Mouse (Mus musculus) liver, adult 2 months (tissue): ENCODE data around the gene Plpp6. TPM values are rescaled to one million over a fixed set of nuclear protein-coding genes. Genes with fewer than 3 reads are reported as not detected.

Experiments used
- DNase-seq: peaks from one replicate; pipeline ENCODE4 v3.0.0-alpha.2; 2011; ENCODE audit warnings: low read depth, low spot score; ENCODE audit errors: extremely low read depth
- H3K27ac ChIP-seq: fragments of 200-500 bp; replicated peaks from 2 replicates; pipeline ENCODE4 v1.5.1; 2012; ENCODE audit warnings: low read depth, mild to moderate bottlenecking, control low read depth, inconsistent platforms, low read length; ENCODE audit not compliant: insufficient read depth
- H3K27me3 ChIP-seq: fragments of 200-500 bp; 2 replicates; pipeline ENCODE4 v1.6.1; 2012; ENCODE audit warnings: mild to moderate bottlenecking, moderate library complexity, low read length, inconsistent platforms; ENCODE audit not compliant: control insufficient read depth, insufficient read depth
- H3K36me3 ChIP-seq: fragments of 200-500 bp; 2 replicates; pipeline ENCODE4 v1.6.1; 2012; ENCODE audit warnings: low read length, inconsistent platforms; ENCODE audit not compliant: control insufficient read depth, insufficient read depth
- H3K4me1 ChIP-seq: fragments of 200-500 bp; 2 replicates; pipeline ENCODE4 v1.6.1; 2011; ENCODE audit warnings: low read length; ENCODE audit not compliant: control insufficient read depth, insufficient read depth
- H3K4me3 ChIP-seq: fragments of 200-500 bp; 2 replicates; pipeline ENCODE4 v1.5.1; 2011; ENCODE audit warnings: low read depth, mild to moderate bottlenecking, control low read depth, low read length, moderate library complexity; ENCODE audit not compliant: insufficient read depth
- H3K79me2 ChIP-seq: fragments of 200-500 bp; 2 replicates; pipeline ENCODE4 v1.6.1; 2012; ENCODE audit warnings: inconsistent platforms, mild to moderate bottlenecking, low read length, moderate library complexity; ENCODE audit not compliant: control insufficient read depth, insufficient read depth
- H3K9ac ChIP-seq: fragments of 200-500 bp; 2 replicates; pipeline ENCODE4 v1.6.1; 2012; ENCODE audit warnings: low read depth, mild to moderate bottlenecking, control low read depth, inconsistent platforms, low read length
- CTCF ChIP-seq: fragments of 200-500 bp; IDR thresholded peaks from 2 replicates; pipeline ENCODE4 v1.5.1; 2011; ENCODE audit warnings: low read depth, low read length, control low read depth
- POLR2A ChIP-seq: fragments of 200-500 bp; IDR thresholded peaks from 2 replicates; pipeline ENCODE4 v1.6.1; 2011; ENCODE audit warnings: low read length, control low read depth; ENCODE audit not compliant: insufficient read depth; ENCODE audit errors: extremely low read depth
- WGBS: fragments of 180-500 bp; shearing (Covaris S2); methylation state at CpG from one replicate; pipeline ENCODE4 v1.1.7; 2018; 5-methylcytosine and 5-hydroxymethylcytosine counted together
- polyA plus RNA-seq: library from polyadenylated mRNA; depleted of rRNA; stranded (reverse); fragments of >200 nt; gene quantifications from 2 replicates; pipeline ENCODE4 v1.2.3, GENCODE M21; 2012; rRNA removed
- total RNA-seq: library from RNA; depleted of rRNA; stranded (reverse); fragments of >200 nt; gene quantifications from 2 replicates; pipeline ENCODE4 v1.2.3, GENCODE M21; 2014; rRNA removed

Gene Plpp6
- total RNA-seq = 6.9 and 7.2 TPM in 2 replicates
- 8.3 and 9.4 TPM in 2 replicates for polyA plus RNA-seq

- under 1% methylated on average over 73 of the region's 73 CpGs for WGBS
- no peaks in the 10 kb centered on the region for H3K27me3 ChIP-seq
- TF ChIP-seq CTCF (peak; percentile 69), POLR2A (peak; percentile 47; the same call in 1 of the 2 replicates)
- H3K36me3 ChIP-seq = no peaks in the 10 kb centered on the region
- peak within 1 kb of the TSS; percentile 87 for H3K9ac ChIP-seq
- peak within 1 kb of the TSS; percentile 80 for H3K4me3 ChIP-seq
- H3K4me1 ChIP-seq = peaks cover 9% of the 10 kb centered on the region; the same call in 1 of the 2 replicates
- H3K27ac ChIP-seq = peak within 1 kb of the TSS; percentile 47
- 0 out of 2 replicates have a peak, but pooled peaks cover 4% of the 10 kb centered on the region for H3K79me2 ChIP-seq
- DNase-seq = peak; percentile 66
Measured at GRCm38 (mm10) chr19:28963842-28964551, at the start of gene Plpp6. TSS of gene Plpp6 (plus strand) at chr19:28963953.

GRCm38 (mm10) chr19:28914598-28914997 lies 49.2 kb upstream of the Plpp6 start:
- no peak overlapping the region for H3K4me3 ChIP-seq
- H3K27me3 ChIP-seq = no peaks in the 10 kb centered on the region
- DNase-seq = no peak
- no peak overlapping the region for H3K9ac ChIP-seq
- no peak overlapping the region for H3K27ac ChIP-seq
- peaks cover 13% of the 10 kb centered on the region for H3K4me1 ChIP-seq
- no peaks in the 10 kb centered on the region for H3K79me2 ChIP-seq
- H3K36me3 ChIP-seq = no peaks in the 10 kb centered on the region
- WGBS = 83% methylated on average over 6 of the region's 6 CpGs
- no peak for TF ChIP-seq POLR2A
- TF ChIP-seq CTCF = no peak

- H3K36me3 ChIP-seq = no peaks in the 10 kb centered on the region
- 36% methylated on average over 2 of the region's 2 CpGs for WGBS
- no peaks in the 10 kb centered on the region for H3K79me2 ChIP-seq
- TF ChIP-seq CTCF = no peak
- TF ChIP-seq POLR2A = no peak
- H3K4me3 ChIP-seq = no peak overlapping the region
- H3K27ac ChIP-seq = no peak overlapping the region
- H3K27me3 ChIP-seq = no peaks in the 10 kb centered on the region
- DNase-seq = peak; percentile 49
- no peak overlapping the region for H3K9ac ChIP-seq
- peaks cover 13% of the 10 kb centered on the region for H3K4me1 ChIP-seq
Measured at GRCm38 (mm10) chr19:28915602-28916250, 48.0 kb upstream of the Plpp6 start.

- peak; percentile 84 for DNase-seq
- 19% methylated on average over 4 of the region's 4 CpGs for WGBS
- Histone ChIP-seq H3K27ac (no peak overlapping the region), H3K79me2 (no peaks in the 10 kb centered on the region), H3K4me1 (peaks cover 13% of the 10 kb centered on the region), H3K4me3 (no peak overlapping the region), H3K36me3 (no peaks in the 10 kb centered on the region), H3K9ac (no peak overlapping the region), H3K27me3 (no peaks in the 10 kb centered on the region)
- TF ChIP-seq CTCF (no peak), POLR2A (no peak)
Measured at GRCm38 (mm10) chr19:28916492-28916891, 47.3 kb upstream of the Plpp6 start.

GRCm38 (mm10) chr19:28917839-28918238 lies 45.9 kb upstream of the Plpp6 start:
- Histone ChIP-seq H3K79me2 (no peaks in the 10 kb centered on the region), H3K4me1 (peaks cover 13% of the 10 kb centered on the region), H3K27ac (no peak overlapping the region), H3K36me3 (no peaks in the 10 kb centered on the region), H3K9ac (no peak overlapping the region), H3K27me3 (no peaks in the 10 kb centered on the region), H3K4me3 (no peak overlapping the region)
- DNase-seq = peak; percentile 32
- no peak for TF ChIP-seq POLR2A
- 84% methylated on average over 5 of the region's 5 CpGs for WGBS

GRCm38 (mm10) chr19:28926366-28926765 lies 37.4 kb upstream of the Plpp6 start:
- H3K36me3 ChIP-seq = no peaks in the 10 kb centered on the region
- H3K27me3 ChIP-seq = no peaks in the 10 kb centered on the region
- H3K27ac ChIP-seq = no peak overlapping the region
- H3K9ac ChIP-seq = no peak overlapping the region
- H3K4me1 ChIP-seq = peaks cover 8% of the 10 kb centered on the region
- no peak for DNase-seq
- WGBS = 93% methylated on average over 5 of the region's 5 CpGs
- no peak overlapping the region for H3K4me3 ChIP-seq
- H3K79me2 ChIP-seq = no peaks in the 10 kb centered on the region
- no peak for TF ChIP-seq CTCF
- no peak for TF ChIP-seq POLR2A
